Mouse (Mus musculus): ENCODE data around the gene Tnfrsf21. TPM values are rescaled to one million over a fixed set of nuclear protein-coding genes. Genes with fewer than 3 reads are reported as not detected.

Tnfrsf21 gene
- polyA plus RNA-seq, 1 experiment, result 26.3 TPM

GRCm38 (mm10) chr17:43058277-43059025 lies 42.1 kb downstream of the Tnfrsf21 start:
- H3K4me3 ChIP-seq (ENCODE audit: extremely low read depth, insufficient read depth, insufficient read length), result no peak overlapping the region
- WGBS, result 51% methylated on average over 11 of the region's 11 CpGs

GRCm38 (mm10) chr17:43064705-43065104 lies 48.4 kb downstream of the Tnfrsf21 start:
- no peak for TF ChIP-seq POLR2A (IDR thresholded peaks at IDR 0.05; ENCODE audit: low read depth, low read length)
- no peak overlapping the region for H3K4me3 ChIP-seq (ENCODE audit: extremely low read depth, insufficient read depth, insufficient read length)
- no peaks in the 10 kb centered on the region for H3K27me3 ChIP-seq (ENCODE audit: control insufficient read depth, insufficient read depth, low read length)
- no peak overlapping the region for H3K27ac ChIP-seq (ENCODE audit: insufficient read depth, low read length)
- H3K36me3 ChIP-seq (ENCODE audit: control insufficient read depth, insufficient read depth, low read length), result no peaks in the 10 kb centered on the region
- H3K4me1 ChIP-seq (ENCODE audit: control insufficient read depth, insufficient read depth, insufficient read length), result no peaks in the 10 kb centered on the region
- whole genome bisulfite sequencing, result 97% methylated on average over 6 of the region's 6 CpGs
- DNase-seq (ENCODE audit: low read depth in 1 of 2, low spot score in 2 of 2), result no peak

More at GRCm38 (mm10) chr17:43058277-43059025, 42.1 kb downstream of the Tnfrsf21 start:
- peak; percentile 16 to 52 for DNase-seq (ENCODE audit: low read depth in 1 of 2, low spot score in 2 of 2)
- Histone ChIP-seq H3K27ac (ENCODE audit: insufficient read depth, low read length) (no peak overlapping the region; the same call in 1 of the 2 replicates), H3K4me1 (ENCODE audit: control insufficient read depth, insufficient read depth, insufficient read length) (peaks cover 7% of the 10 kb centered on the region; the same call in 1 of the 2 replicates), H3K27me3 (ENCODE audit: control insufficient read depth, insufficient read depth, low read length) (no peaks in the 10 kb centered on the region), H3K36me3 (ENCODE audit: control insufficient read depth, insufficient read depth, low read length) (no peaks in the 10 kb centered on the region)
- TF ChIP-seq CTCF (IDR thresholded peaks at IDR 0.05; ENCODE audit: extremely low read depth, insufficient read depth, insufficient read length, insufficient replicate concordance) (no peak), POLR2A (IDR thresholded peaks at IDR 0.05; ENCODE audit: low read depth, low read length) (no peak)

GRCm38 (mm10) chr17:43068846-43069553 lies 52.6 kb downstream of the Tnfrsf21 start:
- no peak for DNase-seq (ENCODE audit: low read depth in 1 of 2, low spot score in 2 of 2)
- WGBS, result 90% methylated on average over 7 of the region's 7 CpGs
- H3K36me3 ChIP-seq (ENCODE audit: control insufficient read depth, insufficient read depth, low read length), result no peaks in the 10 kb centered on the region

GRCm38 (mm10) chr17:43070946-43071345 lies 54.6 kb downstream of the Tnfrsf21 start:
- no peaks in the 10 kb centered on the region for H3K4me1 ChIP-seq (ENCODE audit: control insufficient read depth, insufficient read depth, insufficient read length)
- no peak for DNase-seq (ENCODE audit: low read depth in 1 of 2, low spot score in 2 of 2)
- no peak overlapping the region for H3K4me3 ChIP-seq (ENCODE audit: extremely low read depth, insufficient read depth, insufficient read length)
- TF ChIP-seq POLR2A (IDR thresholded peaks at IDR 0.05; ENCODE audit: low read depth, low read length) (no peak), CTCF (IDR thresholded peaks at IDR 0.05; ENCODE audit: extremely low read depth, insufficient read depth, insufficient read length, insufficient replicate concordance) (no peak)
- no peak overlapping the region for H3K27ac ChIP-seq (ENCODE audit: insufficient read depth, low read length)
- WGBS, result 94% methylated on average over 2 of the region's 2 CpGs
- H3K27me3 ChIP-seq (ENCODE audit: control insufficient read depth, insufficient read depth, low read length), result no peaks in the 10 kb centered on the region
- H3K36me3 ChIP-seq (ENCODE audit: control insufficient read depth, insufficient read depth, low read length), result no peaks in the 10 kb centered on the region

More at GRCm38 (mm10) chr17:43068846-43069553, 52.6 kb downstream of the Tnfrsf21 start:
- Histone ChIP-seq H3K27me3 (ENCODE audit: control insufficient read depth, insufficient read depth, low read length) (no peaks in the 10 kb centered on the region), H3K4me3 (ENCODE audit: extremely low read depth, insufficient read depth, insufficient read length) (no peak overlapping the region), H3K4me1 (ENCODE audit: control insufficient read depth, insufficient read depth, insufficient read length) (no peaks in the 10 kb centered on the region), H3K27ac (ENCODE audit: insufficient read depth, low read length) (no peak overlapping the region)
- no peak for TF ChIP-seq POLR2A (IDR thresholded peaks at IDR 0.05; ENCODE audit: low read depth, low read length)
- TF ChIP-seq CTCF (IDR thresholded peaks at IDR 0.05; ENCODE audit: extremely low read depth, insufficient read depth, insufficient read length, insufficient replicate concordance), result no peak

GRCm38 (mm10) chr17:43072142-43072786 lies 55.9 kb downstream of the Tnfrsf21 start:
- Histone ChIP-seq H3K4me1 (ENCODE audit: control insufficient read depth, insufficient read depth, insufficient read length) (no peaks in the 10 kb centered on the region), H3K27ac (ENCODE audit: insufficient read depth, low read length) (no peak overlapping the region), H3K27me3 (ENCODE audit: control insufficient read depth, insufficient read depth, low read length) (no peaks in the 10 kb centered on the region), H3K36me3 (ENCODE audit: control insufficient read depth, insufficient read depth, low read length) (no peaks in the 10 kb centered on the region), H3K4me3 (ENCODE audit: extremely low read depth, insufficient read depth, insufficient read length) (no peak overlapping the region)
- TF ChIP-seq POLR2A (IDR thresholded peaks at IDR 0.05; ENCODE audit: low read depth, low read length) (no peak), CTCF (IDR thresholded peaks at IDR 0.05; ENCODE audit: extremely low read depth, insufficient read depth, insufficient read length, insufficient replicate concordance) (no peak)
- no peak for DNase-seq (ENCODE audit: low read depth in 1 of 2, low spot score in 2 of 2)
- 76% methylated on average over 11 of the region's 11 CpGs for WGBS

GRCm38 (mm10) chr17:43072787-43073148 lies 56.4 kb downstream of the Tnfrsf21 start:
- WGBS, result 82% methylated on average over 5 of the region's 5 CpGs
- H3K27ac ChIP-seq (ENCODE audit: insufficient read depth, low read length), result no peak overlapping the region
- no peak for TF ChIP-seq CTCF (IDR thresholded peaks at IDR 0.05; ENCODE audit: extremely low read depth, insufficient read depth, insufficient read length, insufficient replicate concordance)
- no peak for TF ChIP-seq POLR2A (IDR thresholded peaks at IDR 0.05; ENCODE audit: low read depth, low read length)
- H3K4me3 ChIP-seq (ENCODE audit: extremely low read depth, insufficient read depth, insufficient read length), result no peak overlapping the region
- no peaks in the 10 kb centered on the region for H3K36me3 ChIP-seq (ENCODE audit: control insufficient read depth, insufficient read depth, low read length)
- DNase-seq (ENCODE audit: low read depth in 1 of 2, low spot score in 2 of 2), result no peak
- H3K27me3 ChIP-seq (ENCODE audit: control insufficient read depth, insufficient read depth, low read length), result no peaks in the 10 kb centered on the region
- H3K4me1 ChIP-seq (ENCODE audit: control insufficient read depth, insufficient read depth, insufficient read length), result no peaks in the 10 kb centered on the region
